Mouse (Mus musculus) heart, postnatal 14 days (tissue): Measurements from ENCODE around the gene Zfp148. TPM values are rescaled to one million over a fixed set of nuclear protein-coding genes. Genes with fewer than 3 reads are reported as not detected.
"Not testable (repeated sequence)": the region's sequence is repeated elsewhere in the genome, so short reads cannot be mapped to it uniquely, and the experiment has no call there.

Source experiments
- DNase-seq, 2 experiments: peaks; one replicate each; pipeline ENCODE4 v3.0.0; 2021 to 2022
- intact Hi-C: fragments of 180-260 bp; cut with DNase I; formaldehyde crosslinking; loops from one replicate; pipeline ENCODE4 v1.15.1; 2025
- total RNA-seq, 2 experiments: library from RNA; stranded (reverse); gene quantifications; 2 replicates each; pipeline ENCODE4 v1.2.3; 2021

Zfp148 gene
- total RNA-seq, 2 experiments from 2014 or later: 46.5 to 48.6 TPM

GRCm38 (mm10) chr16:33453826-33454225 lies 73.2 kb downstream of the Zfp148 start:
- intact Hi-C loops: no loop called here

GRCm38 (mm10) chr16:33454306-33454705 lies 73.7 kb downstream of the Zfp148 start:
- intact Hi-C loops: no loop called here
- DNase-seq: no peak

More at GRCm38 (mm10) chr16:33453826-33454225, 73.2 kb downstream of the Zfp148 start:
- DNase-seq: no peak

GRCm38 (mm10) chr16:33455263-33455910 lies 74.8 kb downstream of the Zfp148 start:
- intact Hi-C loops: no loop called here
- no peak for DNase-seq

GRCm38 (mm10) chr16:33459101-33459500 lies 78.5 kb downstream of the Zfp148 start:
- intact Hi-C loops: no loop called here
- no peak for DNase-seq

GRCm38 (mm10) chr16:33461416-33461815 lies 80.8 kb downstream of the Zfp148 start:
- intact Hi-C loops: no loop called here
- no peak for DNase-seq

- peak in 1 of 2 experiments; percentile 22 for DNase-seq
- intact Hi-C loops: no loop called here
Observed at GRCm38 (mm10) chr16:33464509-33465241, 84.0 kb downstream of the Zfp148 start.

- intact Hi-C loops: no loop called here
- no peak for DNase-seq
Observed at GRCm38 (mm10) chr16:33465242-33465614, 84.6 kb downstream of the Zfp148 start.

- no peak for DNase-seq
- intact Hi-C loops: no loop called here
Observed at GRCm38 (mm10) chr16:33467451-33467850, 86.8 kb downstream of the Zfp148 start.

GRCm38 (mm10) chr16:33469973-33470372 lies 89.3 kb downstream of the Zfp148 start:
- no peak for DNase-seq
- intact Hi-C loops: no loop called here

- intact Hi-C loops: no loop called here
- no peak for DNase-seq
Observed at GRCm38 (mm10) chr16:33474381-33474780, 93.7 kb downstream of the Zfp148 start.

- intact Hi-C loops: loop anchor here (5.0 kb wide), 1 partner anchor 98 kb away; the partner anchor contains the start of gene Zfp148
- no peak for DNase-seq
Observed at GRCm38 (mm10) chr16:33479926-33480325, 99.3 kb downstream of the Zfp148 start.

GRCm38 (mm10) chr16:33481148-33481547 lies 100.5 kb downstream of the Zfp148 start:
- intact Hi-C loops: loop anchor here (5.0 kb wide), 1 partner anchor 99 kb away; the partner anchor contains the start of gene Zfp148
- peak; percentile 24 to 37 for DNase-seq

- no peak for DNase-seq
- intact Hi-C loops: loop anchor here (5.0 kb wide), 1 partner anchor 100 kb away; the partner anchor contains the start of gene Zfp148
Observed at GRCm38 (mm10) chr16:33482309-33482708, 101.7 kb downstream of the Zfp148 start.

GRCm38 (mm10) chr16:33487709-33488108 lies 107.1 kb downstream of the Zfp148 start:
- DNase-seq: no peak
- intact Hi-C loops: no loop called here

GRCm38 (mm10) chr16:33494374-33494773 lies 113.7 kb downstream of the Zfp148 start:
- DNase-seq: no peak
- intact Hi-C loops: loop anchor here (5.0 kb wide), 1 partner anchor 248 kb away; no protein-coding TSS in a partner anchor

GRCm38 (mm10) chr16:33508082-33508481 lies 127.4 kb downstream of the Zfp148 start:
- intact Hi-C loops: no loop called here
- no peak for DNase-seq

- intact Hi-C loops, DNase-seq: not testable (repeated sequence)
Observed at GRCm38 (mm10) chr16:33509231-33509630, 128.6 kb downstream of the Zfp148 start.

- intact Hi-C loops, DNase-seq: not testable (repeated sequence)
Observed at GRCm38 (mm10) chr16:33510856-33511255, 130.2 kb downstream of the Zfp148 start.

- no peak for DNase-seq
- intact Hi-C loops: no loop called here
Observed at GRCm38 (mm10) chr16:33512555-33512954, 131.9 kb downstream of the Zfp148 start.

- peak; percentile 39 to 46 for DNase-seq
- intact Hi-C loops: loop anchor here (2.0 kb wide), 1 partner anchor 20 kb away; no protein-coding TSS in a partner anchor
Observed at GRCm38 (mm10) chr16:33516807-33517565, 136.3 kb downstream of the Zfp148 start, which contains the start of gene Slc12a8. Gene Slc12a8, plus strand, starts transcription at chr16:33517328.

- intact Hi-C loops: loop anchor here (2.0 kb wide), 1 partner anchor 21 kb away; no protein-coding TSS in a partner anchor
- DNase-seq: no peak
Observed at GRCm38 (mm10) chr16:33517627-33518026, 137.0 kb downstream of the Zfp148 start.
